Mouse (Mus musculus): ENCODE measurements around the gene Coro1c. TPM values are rescaled to one million over a fixed set of nuclear protein-coding genes. Genes with fewer than 3 reads are reported as not detected.

The Coro1c gene
- polyA plus RNA-seq, 1 experiment from 2014 or later: 165 TPM

DNA sequence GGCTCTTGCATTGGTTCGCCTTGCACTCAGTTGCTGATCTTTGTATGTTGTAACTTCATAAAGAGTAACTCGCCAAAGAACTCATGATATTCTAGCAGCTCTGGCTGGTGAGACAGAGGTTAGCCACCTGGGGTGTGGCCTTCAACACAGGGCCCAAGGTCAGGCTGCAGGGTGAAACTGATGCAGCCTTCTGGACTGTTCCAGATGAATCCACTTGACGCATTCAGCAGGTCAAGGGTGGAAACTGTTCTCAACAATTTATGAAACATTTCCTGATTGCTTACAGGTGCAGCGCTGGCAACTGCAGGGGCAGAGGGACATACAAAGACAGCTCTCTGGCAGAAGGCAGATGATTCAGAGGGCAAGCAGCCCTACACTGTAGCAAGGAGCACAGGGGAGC lies 32.9 kb downstream of the Coro1c start:
- Histone ChIP-seq H3K4me2 (no peak overlapping the region), H3K9me3 (ENCODE audit: low read depth, low read length) (no peaks in the 10 kb centered on the region), H3K36me3 (ENCODE audit: insufficient read depth) (peaks cover 44% of the 10 kb centered on the region), H3K27me3 (ENCODE audit: insufficient read depth, low read length) (no peaks in the 10 kb centered on the region), H3K9ac (no peak overlapping the region), H3K4me1 (ENCODE audit: insufficient read depth) (peaks cover 29% of the 10 kb centered on the region), H3K27ac (ENCODE audit: low read depth) (no peak overlapping the region), H3K4me3 (ENCODE audit: low read depth, low read length) (no peak overlapping the region)
- TF ChIP-seq CTCF (IDR thresholded peaks at IDR 0.05; ENCODE audit: low read depth): no peak
- ATAC-seq (ENCODE audit: insufficient read depth) (no peak), DNase-seq (no peak)
- WGBS: 87% methylated on average over 4 of the region's 4 CpGs

- Histone ChIP-seq H3K4me1 (ENCODE audit: insufficient read depth) (peaks cover 41% of the 10 kb centered on the region), H3K9me3 (ENCODE audit: low read depth, low read length) (no peaks in the 10 kb centered on the region), H3K27ac (ENCODE audit: low read depth) (peak overlapping the region; percentile 93), H3K27me3 (ENCODE audit: insufficient read depth, low read length) (no peaks in the 10 kb centered on the region), H3K4me3 (ENCODE audit: low read depth, low read length) (no peak overlapping the region), H3K36me3 (ENCODE audit: insufficient read depth) (peaks cover 31% of the 10 kb centered on the region), H3K9ac (peak overlapping the region; percentile 29), H3K4me2 (peak overlapping the region; percentile 51)
- 46% methylated on average over 19 of the region's 19 CpGs for WGBS
- DNase-seq (no peak), ATAC-seq (ENCODE audit: insufficient read depth) (no peak)
- TF ChIP-seq CTCF (IDR thresholded peaks at IDR 0.05; ENCODE audit: low read depth): no peak
Measured at GRCm38 (mm10) chr5:113874063-113875024, 34.2 kb downstream of the Coro1c start.

DNA sequence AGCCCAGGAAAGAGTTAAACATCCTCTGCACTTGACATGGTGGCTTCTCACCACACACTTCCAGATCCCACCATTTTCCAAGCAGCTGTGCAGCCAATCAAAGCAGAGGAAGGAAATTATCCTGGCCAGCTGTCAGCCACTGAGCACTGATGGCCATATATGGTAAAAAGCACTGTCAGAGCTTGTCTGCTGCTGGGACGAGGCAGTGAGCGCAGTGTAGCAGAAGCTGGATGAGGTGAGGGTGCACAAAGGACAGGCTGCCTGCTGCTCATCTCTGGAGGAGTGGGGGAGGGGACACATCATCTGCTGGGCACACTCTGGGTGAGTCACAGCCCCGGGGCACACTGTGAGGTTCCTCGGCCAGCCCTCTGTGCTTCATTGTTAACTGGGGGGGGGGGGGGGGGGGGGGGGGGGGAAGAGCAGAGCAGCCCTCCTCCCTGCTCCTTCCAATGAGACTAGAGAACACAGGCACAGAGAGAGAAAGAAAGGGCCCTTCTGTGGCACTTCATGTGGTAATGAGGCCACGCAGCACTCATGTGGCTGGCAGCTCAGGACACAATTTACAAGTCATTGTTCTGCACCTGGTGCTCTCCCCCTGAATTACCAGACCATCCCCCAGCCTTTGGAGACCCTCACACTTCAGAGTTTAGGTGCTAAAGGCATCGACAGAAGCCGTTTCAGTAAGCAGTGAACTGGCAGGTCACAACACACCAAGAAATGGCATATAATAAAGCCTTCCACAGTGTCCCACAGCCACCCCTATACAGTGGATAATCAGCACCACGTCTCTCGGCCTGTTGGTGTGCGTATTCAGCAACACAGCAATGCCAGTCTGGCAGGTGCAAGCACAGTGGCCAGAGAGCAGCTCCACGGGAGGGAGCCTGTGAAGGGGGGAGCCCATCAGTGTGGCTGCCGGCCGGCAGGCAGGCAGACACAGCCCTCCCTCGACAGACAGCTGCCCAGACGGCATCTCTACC lies 35.3 kb downstream of the Coro1c start:
- 0 out of 2 replicates have a peak, but pooled peaks have one; percentile 0 for TF ChIP-seq CTCF (IDR thresholded peaks at IDR 0.05; ENCODE audit: low read depth)
- H3K4me1 ChIP-seq (ENCODE audit: insufficient read depth): peaks cover 43% of the 10 kb centered on the region
- no peaks in the 10 kb centered on the region for H3K27me3 ChIP-seq (ENCODE audit: insufficient read depth, low read length)
- peak overlapping the region; percentile 93 for H3K27ac ChIP-seq (ENCODE audit: low read depth)
- H3K4me2 ChIP-seq: peak overlapping the region; percentile 51
- WGBS: 10% methylated on average over 15 of the region's 15 CpGs
- H3K9ac ChIP-seq: peak overlapping the region; percentile 29; the same call in 1 of the 2 replicates
- H3K4me3 ChIP-seq (ENCODE audit: low read depth, low read length): peak overlapping the region; percentile 15; the same call in 1 of the 2 replicates
- peaks cover 21% of the 10 kb centered on the region for H3K36me3 ChIP-seq (ENCODE audit: insufficient read depth)
- H3K9me3 ChIP-seq (ENCODE audit: low read depth, low read length): no peaks in the 10 kb centered on the region
- DNase-seq: peak; percentile 95
- ATAC-seq (ENCODE audit: insufficient read depth): peak; percentile 92

DNA sequence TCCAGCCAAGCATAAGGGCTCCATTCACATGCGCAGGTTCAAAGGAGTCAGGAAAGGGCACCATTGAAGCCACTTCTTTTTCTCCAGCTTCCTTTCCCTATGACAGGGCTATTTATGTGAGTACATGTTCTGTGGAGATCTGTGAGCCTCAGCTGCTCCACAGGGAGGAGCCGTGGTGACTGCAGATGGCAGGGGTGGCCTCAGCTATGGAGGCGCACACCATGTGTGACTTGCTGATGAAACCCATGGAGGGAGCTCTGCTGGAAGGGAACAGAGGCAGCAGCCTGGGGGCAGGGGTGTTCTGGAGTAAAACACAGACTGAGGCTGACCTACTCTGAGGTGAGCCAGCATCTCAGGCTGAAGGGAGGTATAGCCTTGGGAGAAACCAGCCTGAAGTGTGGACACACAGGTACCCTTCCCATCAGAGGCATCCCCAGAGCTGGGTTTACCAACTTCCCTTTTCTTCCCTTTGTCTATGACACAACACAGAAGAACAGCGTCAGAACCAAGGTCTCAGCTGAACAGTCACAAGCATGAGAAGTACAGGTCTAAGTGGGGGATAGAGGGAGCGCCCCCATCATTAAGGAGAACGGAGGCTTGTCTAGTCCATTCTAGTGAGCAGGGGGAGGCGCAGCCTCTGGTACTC lies 36.5 kb downstream of the Coro1c start:
- peaks cover 43% of the 10 kb centered on the region for H3K4me1 ChIP-seq (ENCODE audit: insufficient read depth)
- H3K36me3 ChIP-seq (ENCODE audit: insufficient read depth): peaks cover 20% of the 10 kb centered on the region
- no peaks in the 10 kb centered on the region for H3K27me3 ChIP-seq (ENCODE audit: insufficient read depth, low read length)
- no peaks in the 10 kb centered on the region for H3K9me3 ChIP-seq (ENCODE audit: low read depth, low read length)
- ATAC-seq (ENCODE audit: insufficient read depth) (no peak), DNase-seq (no peak)
- H3K27ac ChIP-seq (ENCODE audit: low read depth): peak overlapping the region; percentile 72
- no peak overlapping the region for H3K4me2 ChIP-seq
- H3K4me3 ChIP-seq (ENCODE audit: low read depth, low read length): no peak overlapping the region
- WGBS: 63% methylated on average over 7 of the region's 7 CpGs
- no peak overlapping the region for H3K9ac ChIP-seq
- no peak for TF ChIP-seq CTCF (IDR thresholded peaks at IDR 0.05; ENCODE audit: low read depth)

GRCm38 (mm10) chr5:113870393-113871040 lies 38.0 kb downstream of the Coro1c start:
- Histone ChIP-seq H3K4me3 (ENCODE audit: low read depth, low read length) (no peak overlapping the region), H3K4me2 (peak overlapping the region; percentile 18; the same call in 1 of the 2 replicates), H3K4me1 (ENCODE audit: insufficient read depth) (peaks cover 43% of the 10 kb centered on the region), H3K27me3 (ENCODE audit: insufficient read depth, low read length) (no peaks in the 10 kb centered on the region), H3K9ac (no peak overlapping the region), H3K27ac (ENCODE audit: low read depth) (peak overlapping the region; percentile 72), H3K9me3 (ENCODE audit: low read depth, low read length) (no peaks in the 10 kb centered on the region), H3K36me3 (ENCODE audit: insufficient read depth) (peaks cover 9% of the 10 kb centered on the region)
- peak; percentile 57 for DNase-seq
- ATAC-seq (ENCODE audit: insufficient read depth): no peak
- WGBS: 37% methylated on average over 21 of the region's 21 CpGs
- TF ChIP-seq CTCF (IDR thresholded peaks at IDR 0.05; ENCODE audit: low read depth): no peak

- H3K27me3 ChIP-seq (ENCODE audit: insufficient read depth, low read length): no peaks in the 10 kb centered on the region
- TF ChIP-seq CTCF (IDR thresholded peaks at IDR 0.05; ENCODE audit: low read depth): no peak
- WGBS: 26% methylated on average over 11 of the region's 11 CpGs
- no peak overlapping the region for H3K4me3 ChIP-seq (ENCODE audit: low read depth, low read length)
- DNase-seq (peak; percentile 91), ATAC-seq (ENCODE audit: insufficient read depth) (peak; percentile 28; the same call in 1 of the 2 replicates)
- no peaks in the 10 kb centered on the region for H3K9me3 ChIP-seq (ENCODE audit: low read depth, low read length)
- H3K4me2 ChIP-seq: no peak overlapping the region
- H3K36me3 ChIP-seq (ENCODE audit: insufficient read depth): peaks cover 11% of the 10 kb centered on the region; the same call in 1 of the 2 replicates
- 0 out of 2 replicates have a peak overlapping the region, but pooled peaks have one; percentile 3 for H3K9ac ChIP-seq
- H3K27ac ChIP-seq (ENCODE audit: low read depth): peak overlapping the region; percentile 28; the same call in 1 of the 2 replicates
- peaks cover 43% of the 10 kb centered on the region for H3K4me1 ChIP-seq (ENCODE audit: insufficient read depth)
Measured at GRCm38 (mm10) chr5:113869132-113869531, 39.4 kb downstream of the Coro1c start.
